Mouse (Mus musculus): ENCODE results near the gene Ctnnb1. TPM values are rescaled to one million over a fixed set of nuclear protein-coding genes. Genes with fewer than 3 reads are reported as not detected.

The Ctnnb1 gene
- polyA plus RNA-seq, 1 experiment from 2014 or later, result 94.7 TPM

DNA sequence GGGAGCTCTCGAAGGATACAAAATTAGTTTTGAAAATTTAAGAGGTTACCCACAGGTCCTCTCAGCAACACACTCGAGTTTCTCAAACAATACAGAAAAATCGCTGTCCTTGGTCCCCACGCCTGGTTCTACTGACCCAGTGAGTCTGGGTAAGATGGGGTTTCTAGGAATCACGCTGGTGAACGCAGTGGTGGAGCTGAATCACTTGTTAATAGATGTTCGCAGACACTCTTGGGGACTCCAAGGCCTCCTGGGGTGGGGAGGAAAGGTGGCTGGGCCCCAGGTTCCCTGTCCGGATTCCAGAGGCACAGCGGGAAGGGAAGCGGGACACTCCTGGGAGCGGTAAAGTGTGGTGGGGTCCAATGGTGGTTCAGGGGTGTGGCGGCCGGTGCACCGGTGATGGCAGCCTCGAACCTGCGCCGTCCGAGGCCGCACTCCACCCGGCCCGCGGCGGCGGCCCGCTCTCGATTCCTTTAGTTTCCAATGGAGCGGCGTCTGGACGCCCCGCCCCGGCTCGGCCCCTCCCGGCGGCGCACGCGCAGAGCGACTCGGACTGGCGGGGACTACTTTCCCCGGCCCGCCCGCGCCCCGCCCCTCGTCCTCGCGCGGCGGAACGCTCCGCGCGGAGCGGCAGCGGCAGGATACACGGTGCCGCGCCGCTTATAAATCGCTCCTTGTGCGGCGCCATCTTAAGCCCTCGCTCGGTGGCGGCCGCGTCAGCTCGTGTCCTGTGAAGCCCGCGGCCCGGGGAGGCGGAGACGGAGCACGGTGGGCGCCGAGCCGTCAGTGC is 4.0 kb downstream of the Ctnnb1 start:
- no peaks in the 10 kb centered on the region for H3K9me3 ChIP-seq (replicated peaks; ENCODE audit: control insufficient read depth, low read length)
- H3K27ac ChIP-seq (ENCODE audit: low read length), result peak overlapping the region; percentile 84
- peaks cover 21% of the 10 kb centered on the region for H3K4me1 ChIP-seq (ENCODE audit: control insufficient read depth, low read depth, low read length)
- no peaks in the 10 kb centered on the region for H3K27me3 ChIP-seq (ENCODE audit: control insufficient read depth, insufficient read depth, low read depth, low read length)
- 6% methylated on average over 66 of the region's 78 CpGs for WGBS (ENCODE audit: insufficient replicate concordance)
- no peaks in the 10 kb centered on the region for H3K36me3 ChIP-seq (ENCODE audit: control insufficient read depth, insufficient read depth)
- peak overlapping the region; percentile 80 for H3K4me2 ChIP-seq (ENCODE audit: low read depth, low read length)
- peak overlapping the region; percentile 93 for H3K9ac ChIP-seq (ENCODE audit: low read depth, low read length)
- ATAC-seq (ENCODE audit: low read depth), result peak; percentile 89
- H3K4me3 ChIP-seq (ENCODE audit: low read depth, low read length), result peak overlapping the region; percentile 86

DNA sequence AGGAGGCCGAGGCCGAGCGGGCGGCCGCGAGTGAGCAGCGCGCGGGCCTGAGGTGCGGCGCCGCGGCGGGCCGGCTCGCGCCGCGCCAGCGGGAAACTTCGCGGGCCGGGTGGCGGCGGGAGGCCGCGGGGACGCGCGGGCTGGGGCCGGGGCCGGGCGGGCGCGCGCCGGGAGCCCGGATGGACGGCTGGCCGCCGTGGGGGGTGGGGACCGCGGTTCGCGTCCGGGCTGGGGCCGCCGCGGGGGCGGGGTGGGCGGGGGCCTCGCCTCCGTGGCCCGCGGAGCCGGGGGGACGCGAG is 4.5 kb downstream of the Ctnnb1 start:
- H3K36me3 ChIP-seq (ENCODE audit: control insufficient read depth, insufficient read depth), result no peaks in the 10 kb centered on the region
- 2% methylated on average over 28 of the region's 58 CpGs for WGBS (ENCODE audit: insufficient replicate concordance)
- H3K4me2 ChIP-seq (ENCODE audit: low read depth, low read length), result peak overlapping the region; percentile 80
- peak; percentile 74 for ATAC-seq (ENCODE audit: low read depth)
- peak overlapping the region; percentile 84 for H3K27ac ChIP-seq (ENCODE audit: low read length)
- peak overlapping the region; percentile 86 for H3K4me3 ChIP-seq (ENCODE audit: low read depth, low read length)
- peaks cover 21% of the 10 kb centered on the region for H3K4me1 ChIP-seq (ENCODE audit: control insufficient read depth, low read depth, low read length)
- peak overlapping the region; percentile 93 for H3K9ac ChIP-seq (ENCODE audit: low read depth, low read length)
- no peaks in the 10 kb centered on the region for H3K27me3 ChIP-seq (ENCODE audit: control insufficient read depth, insufficient read depth, low read depth, low read length)
- H3K9me3 ChIP-seq (replicated peaks; ENCODE audit: control insufficient read depth, low read length), result no peaks in the 10 kb centered on the region

DNA sequence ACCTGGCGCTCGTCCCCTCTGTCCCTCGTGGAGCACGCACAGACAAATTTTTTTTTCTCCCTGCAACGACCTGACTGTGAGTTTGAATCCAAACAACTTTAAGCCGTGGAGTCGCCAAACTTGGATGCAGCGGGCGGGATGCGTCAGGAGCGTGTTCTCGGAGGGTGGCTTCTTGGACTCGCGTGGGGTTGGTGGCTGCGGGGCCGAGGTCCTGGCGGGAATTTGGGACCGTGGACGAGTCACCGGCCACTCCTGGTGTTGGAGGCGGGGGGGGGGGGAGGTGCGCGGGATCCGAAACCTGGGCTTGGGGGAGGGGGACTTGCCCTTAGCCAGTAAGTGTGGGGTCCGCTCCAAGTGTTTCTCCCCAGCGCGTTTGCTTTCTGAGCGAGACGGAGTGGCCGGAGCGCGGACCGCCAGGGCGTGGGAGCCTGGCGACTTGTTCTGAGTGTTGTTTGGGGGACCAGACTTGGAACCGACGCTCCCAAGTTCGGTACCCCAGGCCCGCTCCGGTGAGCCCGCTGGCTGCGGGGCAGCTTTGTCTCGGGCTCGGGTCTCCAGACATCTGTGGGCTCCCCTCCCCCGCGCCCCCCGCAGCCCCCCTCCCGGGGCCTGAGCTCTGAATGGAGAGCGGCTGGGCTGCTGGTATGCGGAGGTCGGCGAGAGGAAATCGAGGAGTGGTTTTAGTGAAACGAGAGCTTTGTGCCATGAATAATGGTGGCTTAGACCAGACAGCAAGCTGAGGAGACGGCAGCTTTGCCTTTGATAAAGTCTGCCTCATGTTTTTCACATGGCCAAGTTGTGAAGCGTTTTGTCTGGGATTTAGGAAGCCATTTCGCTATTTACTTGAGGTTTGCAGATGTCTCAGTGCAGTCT is 5.1 kb downstream of the Ctnnb1 start:
- H3K9me3 ChIP-seq (replicated peaks; ENCODE audit: control insufficient read depth, low read length), result no peaks in the 10 kb centered on the region
- H3K4me2 ChIP-seq (ENCODE audit: low read depth, low read length), result peak overlapping the region; percentile 80
- H3K4me3 ChIP-seq (ENCODE audit: low read depth, low read length), result peak overlapping the region; percentile 86
- 0% methylated on average over 53 of the region's 57 CpGs for WGBS (ENCODE audit: insufficient replicate concordance)
- no peaks in the 10 kb centered on the region for H3K36me3 ChIP-seq (ENCODE audit: control insufficient read depth, insufficient read depth)
- peaks cover 21% of the 10 kb centered on the region for H3K4me1 ChIP-seq (ENCODE audit: control insufficient read depth, low read depth, low read length)
- H3K27ac ChIP-seq (ENCODE audit: low read length), result peak overlapping the region; percentile 84
- H3K9ac ChIP-seq (ENCODE audit: low read depth, low read length), result peak overlapping the region; percentile 93
- H3K27me3 ChIP-seq (ENCODE audit: control insufficient read depth, insufficient read depth, low read depth, low read length), result no peaks in the 10 kb centered on the region
- ATAC-seq (ENCODE audit: low read depth), result no peak

DNA sequence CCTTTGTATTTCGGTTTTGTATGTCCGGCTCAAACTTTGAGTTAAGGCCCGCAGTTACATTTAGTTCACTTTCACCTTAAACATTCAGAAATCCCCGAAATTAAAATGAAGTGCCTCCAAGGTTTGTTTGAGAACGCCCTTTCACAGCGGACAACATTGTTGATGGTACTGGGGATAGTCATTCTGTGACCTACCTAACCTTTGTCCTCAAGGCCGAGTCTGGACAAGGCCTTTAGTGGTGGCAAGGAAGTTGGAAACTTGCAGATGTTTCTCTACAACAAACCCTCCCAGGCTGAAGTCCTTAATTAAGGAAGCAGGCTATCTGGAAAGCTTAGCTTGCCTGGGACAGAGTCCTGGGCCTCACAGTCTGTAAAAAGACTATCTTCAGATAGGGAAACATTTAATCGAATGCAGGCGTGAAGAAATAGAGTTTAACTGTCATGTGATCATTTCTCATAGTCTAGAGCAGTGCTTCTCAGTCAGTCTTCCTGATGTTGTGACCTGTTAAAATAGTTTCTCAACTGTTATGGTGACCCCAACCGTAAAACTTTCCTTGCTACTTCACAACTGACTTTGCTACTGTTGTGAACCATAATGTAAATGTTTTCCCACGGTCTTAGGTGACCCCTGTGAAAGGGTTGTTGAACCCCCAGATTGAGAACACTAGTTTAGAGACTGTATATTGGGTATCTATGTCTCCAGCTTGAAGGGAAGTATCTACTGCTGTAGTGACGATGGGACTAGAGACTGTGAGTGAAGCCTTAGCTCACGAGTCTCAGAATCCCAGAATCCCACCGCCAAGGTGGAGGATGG is 6.0 kb downstream of the Ctnnb1 start:
- Histone ChIP-seq H3K9ac (ENCODE audit: low read depth, low read length) (peak overlapping the region; percentile 93), H3K36me3 (ENCODE audit: control insufficient read depth, insufficient read depth) (0 out of 2 replicates have a peak, but pooled peaks cover 2% of the 10 kb centered on the region), H3K4me1 (ENCODE audit: control insufficient read depth, low read depth, low read length) (peaks cover 24% of the 10 kb centered on the region), H3K27ac (ENCODE audit: low read length) (peak overlapping the region; percentile 84), H3K9me3 (replicated peaks; ENCODE audit: control insufficient read depth, low read length) (no peaks in the 10 kb centered on the region), H3K4me2 (ENCODE audit: low read depth, low read length) (peak overlapping the region; percentile 80), H3K27me3 (ENCODE audit: control insufficient read depth, insufficient read depth, low read depth, low read length) (no peaks in the 10 kb centered on the region), H3K4me3 (ENCODE audit: low read depth, low read length) (peak overlapping the region; percentile 86)
- no peak for ATAC-seq (ENCODE audit: low read depth)
- WGBS (ENCODE audit: insufficient replicate concordance), result 5% methylated on average over 14 of the region's 14 CpGs

DNA sequence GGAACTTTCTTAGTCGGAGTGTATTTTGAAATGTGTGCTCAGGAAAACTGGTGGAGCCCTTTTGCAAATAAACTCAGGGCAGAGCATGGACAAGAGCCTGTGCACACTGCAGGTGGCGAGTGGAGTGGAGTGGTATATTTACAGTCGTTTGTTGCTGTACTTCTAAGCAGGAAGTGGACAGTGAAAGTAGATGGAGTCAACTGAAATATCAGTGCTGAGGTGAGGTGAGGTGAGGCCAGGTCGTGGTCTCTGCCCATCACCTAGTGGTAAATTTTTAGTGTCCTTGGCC is 6.6 kb downstream of the Ctnnb1 start:
- H3K4me3 ChIP-seq (ENCODE audit: low read depth, low read length), result peak overlapping the region; percentile 86
- peak overlapping the region; percentile 93; the same call in 1 of the 2 replicates for H3K9ac ChIP-seq (ENCODE audit: low read depth, low read length)
- ATAC-seq (ENCODE audit: low read depth), result no peak
- no peak overlapping the region; the same call in 1 of the 2 replicates for H3K27ac ChIP-seq (ENCODE audit: low read length)
- H3K36me3 ChIP-seq (ENCODE audit: control insufficient read depth, insufficient read depth), result 0 out of 2 replicates have a peak, but pooled peaks cover 2% of the 10 kb centered on the region
- H3K27me3 ChIP-seq (ENCODE audit: control insufficient read depth, insufficient read depth, low read depth, low read length), result no peaks in the 10 kb centered on the region
- WGBS (ENCODE audit: insufficient replicate concordance), result 15% methylated on average over 4 of the region's 4 CpGs
- H3K4me2 ChIP-seq (ENCODE audit: low read depth, low read length), result peak overlapping the region; percentile 80
- H3K4me1 ChIP-seq (ENCODE audit: control insufficient read depth, low read depth, low read length), result peaks cover 28% of the 10 kb centered on the region
- no peaks in the 10 kb centered on the region for H3K9me3 ChIP-seq (replicated peaks; ENCODE audit: control insufficient read depth, low read length)

DNA sequence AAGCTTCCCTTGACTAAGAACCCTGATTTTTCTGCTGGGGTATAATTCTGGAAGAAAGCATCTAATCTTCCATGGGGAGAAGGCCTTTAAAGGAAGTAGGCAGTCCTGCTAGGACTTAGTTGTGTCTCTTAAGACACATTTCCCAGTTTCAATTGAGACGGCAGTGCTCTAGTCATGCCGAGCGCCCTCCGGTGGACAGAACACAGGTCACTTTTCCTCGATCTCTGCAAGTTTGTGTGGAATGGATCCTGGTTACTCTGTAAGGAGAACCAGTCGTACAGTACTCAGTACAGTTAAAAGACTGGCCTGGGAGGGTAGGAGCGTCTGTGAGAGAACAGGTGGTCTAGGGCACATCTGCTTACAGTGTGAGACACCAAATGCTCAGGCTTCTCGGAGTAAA is 7.3 kb downstream of the Ctnnb1 start:
- peak overlapping the region; percentile 80 for H3K4me2 ChIP-seq (ENCODE audit: low read depth, low read length)
- ATAC-seq (ENCODE audit: low read depth), result no peak
- H3K27me3 ChIP-seq (ENCODE audit: control insufficient read depth, insufficient read depth, low read depth, low read length), result no peaks in the 10 kb centered on the region
- 0 out of 2 replicates have a peak, but pooled peaks cover 2% of the 10 kb centered on the region for H3K36me3 ChIP-seq (ENCODE audit: control insufficient read depth, insufficient read depth)
- peak overlapping the region; percentile 11; the same call in 1 of the 2 replicates for H3K9ac ChIP-seq (ENCODE audit: low read depth, low read length)
- no peak overlapping the region for H3K27ac ChIP-seq (ENCODE audit: low read length)
- peak overlapping the region; percentile 86 for H3K4me3 ChIP-seq (ENCODE audit: low read depth, low read length)
- 24% methylated on average over 8 of the region's 8 CpGs for WGBS (ENCODE audit: insufficient replicate concordance)
- peaks cover 35% of the 10 kb centered on the region for H3K4me1 ChIP-seq (ENCODE audit: control insufficient read depth, low read depth, low read length)
- H3K9me3 ChIP-seq (replicated peaks; ENCODE audit: control insufficient read depth, low read length), result no peaks in the 10 kb centered on the region

DNA sequence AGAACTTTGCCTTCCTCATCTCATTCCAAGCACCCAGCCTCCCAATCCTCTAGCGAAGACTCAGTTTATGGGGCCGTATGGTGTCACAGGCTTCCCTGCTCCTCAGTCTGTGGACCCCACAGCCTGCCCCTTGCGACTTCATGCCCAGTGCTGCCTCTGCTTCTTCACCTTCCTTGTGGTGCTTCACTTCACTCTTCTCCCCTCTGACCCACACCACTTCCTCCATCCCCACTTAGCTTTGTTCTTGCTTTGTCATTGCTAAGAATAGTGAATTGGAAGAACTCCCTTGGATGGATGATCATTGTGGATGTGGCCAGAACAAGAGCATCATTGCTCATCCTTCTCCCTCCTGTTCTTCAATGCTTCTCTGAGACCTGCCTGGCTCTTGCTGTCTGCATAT is 11.8 kb downstream of the Ctnnb1 start:
- H3K27ac ChIP-seq (ENCODE audit: low read length), result no peak overlapping the region
- ATAC-seq (ENCODE audit: low read depth), result no peak
- H3K27me3 ChIP-seq (ENCODE audit: control insufficient read depth, insufficient read depth, low read depth, low read length), result no peaks in the 10 kb centered on the region
- no peak overlapping the region for H3K9ac ChIP-seq (ENCODE audit: low read depth, low read length)
- peaks cover 50% of the 10 kb centered on the region for H3K4me1 ChIP-seq (ENCODE audit: control insufficient read depth, low read depth, low read length)
- no peaks in the 10 kb centered on the region for H3K9me3 ChIP-seq (replicated peaks; ENCODE audit: control insufficient read depth, low read length)
- H3K36me3 ChIP-seq (ENCODE audit: control insufficient read depth, insufficient read depth), result 0 out of 2 replicates have a peak, but pooled peaks cover 2% of the 10 kb centered on the region
- H3K4me2 ChIP-seq (ENCODE audit: low read depth, low read length), result no peak overlapping the region
- H3K4me3 ChIP-seq (ENCODE audit: low read depth, low read length), result no peak overlapping the region
- 73% methylated on average over 3 of the region's 3 CpGs for WGBS (ENCODE audit: insufficient replicate concordance)

DNA sequence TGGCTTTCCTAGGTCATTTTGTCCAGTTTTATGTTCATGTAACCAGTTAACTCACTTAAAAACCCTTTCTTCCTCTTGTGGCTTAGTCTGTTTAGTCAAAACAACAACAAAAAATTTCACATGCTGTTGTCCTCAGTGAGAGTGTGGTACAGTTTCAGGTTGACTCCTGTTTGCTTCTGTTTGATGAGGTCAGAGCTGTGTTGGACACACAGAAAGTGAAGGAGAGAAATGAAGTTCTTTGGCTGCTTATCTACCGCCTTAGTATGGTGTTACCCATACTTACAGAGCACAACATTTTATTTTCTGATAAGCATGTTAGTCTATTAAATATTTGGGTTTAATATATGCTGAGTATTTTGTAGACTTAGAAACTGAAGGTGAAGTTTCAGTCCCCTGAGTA is 14.7 kb downstream of the Ctnnb1 start:
- WGBS (ENCODE audit: insufficient replicate concordance), result 26% methylated on average over 1 of the region's 1 CpGs
- Histone ChIP-seq H3K27me3 (ENCODE audit: control insufficient read depth, insufficient read depth, low read depth, low read length) (no peaks in the 10 kb centered on the region), H3K9me3 (replicated peaks; ENCODE audit: control insufficient read depth, low read length) (no peaks in the 10 kb centered on the region), H3K4me1 (ENCODE audit: control insufficient read depth, low read depth, low read length) (peaks cover 48% of the 10 kb centered on the region), H3K36me3 (ENCODE audit: control insufficient read depth, insufficient read depth) (0 out of 2 replicates have a peak, but pooled peaks cover 2% of the 10 kb centered on the region), H3K4me3 (ENCODE audit: low read depth, low read length) (no peak overlapping the region), H3K9ac (ENCODE audit: low read depth, low read length) (no peak overlapping the region), H3K27ac (ENCODE audit: low read length) (no peak overlapping the region), H3K4me2 (ENCODE audit: low read depth, low read length) (no peak overlapping the region)
- peak; percentile 44; the same call in 1 of the 2 replicates for ATAC-seq (ENCODE audit: low read depth)
